Mouse (Mus musculus): ENCODE results near the gene Btnl2.

Gene Btnl2

GRCm38 (mm10) chr17:34349429-34349828 lies 5.2 kb upstream of the Btnl2 start:
- DNase-seq = peak; percentile 32

GRCm38 (mm10) chr17:34354940-34355339 lies 318 bp downstream of the Btnl2 start:
- DNase-seq = no peak

- no peak for DNase-seq
Measured at GRCm38 (mm10) chr17:34362954-34363546, 8.4 kb downstream of the Btnl2 start.

- no peak for DNase-seq
Measured at GRCm38 (mm10) chr17:34363676-34364310, 9.2 kb downstream of the Btnl2 start.

GRCm38 (mm10) chr17:34365031-34365430 lies 10.4 kb downstream of the Btnl2 start:
- no peak for DNase-seq

- DNase-seq = no peak
Measured at GRCm38 (mm10) chr17:34370563-34370962, 15.9 kb downstream of the Btnl2 start.

- DNase-seq = no peak
Measured at GRCm38 (mm10) chr17:34373055-34373709, 18.6 kb downstream of the Btnl2 start.

- no peak for DNase-seq
Measured at GRCm38 (mm10) chr17:34376847-34377246, 22.2 kb downstream of the Btnl2 start, which contains the start of gene Btnl1. Gene Btnl1, plus strand, starts transcription at chr17:34377132.

GRCm38 (mm10) chr17:34377450-34378209 lies 23.0 kb downstream of the Btnl2 start:
- no peak for DNase-seq

GRCm38 (mm10) chr17:34378716-34379115 lies 24.1 kb downstream of the Btnl2 start:
- no peak for DNase-seq

GRCm38 (mm10) chr17:34379451-34379850 lies 24.8 kb downstream of the Btnl2 start:
- DNase-seq = no peak

GRCm38 (mm10) chr17:34381876-34382275 lies 27.3 kb downstream of the Btnl2 start:
- DNase-seq = no peak

- DNase-seq = no peak
Measured at GRCm38 (mm10) chr17:34383212-34383611, 28.6 kb downstream of the Btnl2 start.

- no peak for DNase-seq
Measured at GRCm38 (mm10) chr17:34384699-34385098, 30.1 kb downstream of the Btnl2 start.

GRCm38 (mm10) chr17:34386656-34387055 lies 32.0 kb downstream of the Btnl2 start:
- DNase-seq = no peak

- DNase-seq = no peak
Measured at GRCm38 (mm10) chr17:34388513-34388912, 33.9 kb downstream of the Btnl2 start.

- no peak for DNase-seq
Measured at GRCm38 (mm10) chr17:34391507-34391906, 36.9 kb downstream of the Btnl2 start.

GRCm38 (mm10) chr17:34392321-34392720 lies 37.7 kb downstream of the Btnl2 start:
- DNase-seq = no peak

- DNase-seq = no peak
Measured at GRCm38 (mm10) chr17:34397357-34397756, 42.7 kb downstream of the Btnl2 start.

GRCm38 (mm10) chr17:34398058-34398710 lies 43.6 kb downstream of the Btnl2 start:
- DNase-seq = peak; percentile 46

GRCm38 (mm10) chr17:34398711-34399393 lies 44.2 kb downstream of the Btnl2 start, which contains the start of gene BC051142:
Gene BC051142, plus strand, starts transcription at chr17:34398820.
- peak; percentile 85 for DNase-seq

- no peak for DNase-seq
Measured at GRCm38 (mm10) chr17:34399394-34399715, 44.7 kb downstream of the Btnl2 start.

Data from cerebellum, adult 11 months (tissue).